Mouse (Mus musculus) naive thymus-derived CD4-positive, alpha-beta T cell, adult 2 months (primary cell): ENCODE measurements around the gene Rpn2.

ENCODE experiments used
- DNase-seq: peaks from one replicate; pipeline ENCODE4 v3.0.0-alpha.2; 2011; ENCODE audit warnings: low read depth

The Rpn2 gene

DNA sequence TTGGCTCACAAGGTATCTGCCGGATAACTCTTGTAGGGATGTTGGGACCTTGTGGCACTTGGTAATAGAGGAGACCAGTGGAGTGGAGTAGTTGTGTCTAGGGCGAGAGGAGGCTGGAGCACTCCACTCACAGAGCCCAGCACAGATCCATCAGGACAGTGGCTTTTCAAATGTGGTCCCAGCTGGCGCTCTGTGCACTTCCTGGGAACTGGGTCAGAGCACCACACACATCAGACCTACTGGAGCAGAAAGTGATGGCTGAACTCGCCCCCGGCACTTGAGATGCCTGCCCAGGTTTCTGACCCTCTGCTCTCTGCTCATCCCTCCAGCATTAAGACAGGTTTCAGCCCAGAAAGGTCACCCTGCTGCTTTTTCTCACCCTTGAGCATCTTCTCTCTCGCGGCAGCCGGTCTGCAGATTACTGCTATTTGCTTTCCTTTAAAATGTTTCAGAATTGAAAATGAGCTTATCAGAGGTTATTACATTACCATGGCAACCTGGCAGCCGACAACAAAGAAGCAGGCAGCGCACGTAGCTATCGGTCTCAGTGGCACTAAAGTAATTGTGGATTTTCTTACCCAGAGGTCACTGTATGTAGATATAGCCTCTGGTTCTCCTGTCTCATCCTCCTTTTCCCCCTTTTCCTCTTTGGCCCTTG lies 70.4 kb downstream of the Rpn2 start:
- DNase-seq: no peak

DNA sequence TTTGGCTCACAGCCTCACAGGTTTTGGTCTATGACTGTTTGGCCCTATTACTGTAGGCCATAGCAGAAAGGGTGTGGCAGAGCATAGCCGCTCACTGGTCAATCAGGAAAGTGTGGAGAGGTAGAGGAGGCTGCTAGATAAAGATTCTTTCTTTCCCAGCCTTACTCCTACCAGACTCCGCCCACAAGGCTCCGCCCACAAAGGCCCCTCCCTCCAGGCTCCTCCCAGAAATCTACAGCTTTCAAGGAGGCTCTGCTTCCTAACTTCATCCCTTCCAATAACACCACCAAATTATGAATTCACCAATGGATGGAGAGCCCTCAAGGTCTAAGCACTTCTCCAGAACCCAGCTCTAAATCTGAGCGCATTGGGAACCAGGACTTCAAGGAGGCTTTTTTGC lies 74.4 kb downstream of the Rpn2 start:
- no peak for DNase-seq

DNA sequence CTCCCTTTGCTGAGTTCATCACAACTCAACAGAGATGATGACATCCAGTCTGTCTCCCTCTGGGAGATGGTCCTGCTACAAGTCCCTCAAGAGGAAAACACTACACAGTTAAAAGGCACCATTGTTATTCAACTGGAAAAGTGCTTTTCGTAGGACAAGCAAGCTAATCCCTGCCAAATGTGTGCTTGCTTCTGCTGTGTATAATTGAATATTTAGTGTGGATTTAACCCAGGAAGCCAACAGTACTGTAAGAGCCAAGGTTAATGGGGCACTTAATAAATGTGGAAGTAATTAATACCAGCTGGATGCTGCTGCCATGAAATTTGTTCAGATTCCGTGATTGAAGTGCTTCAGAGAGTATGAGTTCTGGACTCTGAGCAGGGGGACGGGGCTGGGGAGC lies 75.3 kb downstream of the Rpn2 start:
- no peak for DNase-seq

DNA sequence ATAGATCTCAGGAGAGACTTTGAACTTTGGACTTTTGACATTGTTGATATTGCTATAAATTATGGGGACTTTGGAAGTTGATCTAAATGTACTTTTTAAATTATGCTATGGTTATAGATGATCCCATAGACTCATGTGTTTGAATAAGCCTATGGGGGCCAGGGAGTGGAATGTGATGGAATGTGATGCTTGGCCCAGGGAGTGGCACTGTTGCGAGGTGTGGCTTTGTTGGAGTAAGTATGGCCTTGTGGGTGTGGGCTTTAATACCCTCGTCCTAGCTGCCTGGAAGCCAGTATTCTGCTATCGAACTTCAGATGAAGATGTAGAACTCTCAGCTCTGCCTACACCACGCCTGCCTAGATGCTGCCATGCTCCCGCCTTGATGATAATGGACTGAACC lies 81.2 kb downstream of the Rpn2 start:
- DNase-seq: no peak

DNA sequence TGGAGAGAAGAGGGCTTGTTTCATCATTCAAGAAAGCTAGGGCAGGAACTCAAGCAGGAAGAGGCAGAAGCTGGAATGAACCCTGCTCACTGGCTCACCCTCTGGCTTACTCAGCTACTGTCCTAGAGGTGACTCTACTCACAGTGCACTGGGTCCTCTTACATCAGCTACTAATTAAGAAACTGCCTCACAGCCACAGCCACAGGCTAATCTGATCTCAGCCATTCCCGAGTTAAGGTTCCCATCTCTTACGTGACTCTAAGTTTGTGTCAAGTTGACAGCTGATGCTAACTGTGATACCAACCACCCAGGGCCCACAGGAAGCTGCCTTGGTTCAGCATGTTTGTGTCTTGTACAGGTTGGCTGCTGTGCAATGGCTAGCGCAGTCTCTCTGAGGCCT lies 84.2 kb downstream of the Rpn2 start:
- DNase-seq: no peak

DNA sequence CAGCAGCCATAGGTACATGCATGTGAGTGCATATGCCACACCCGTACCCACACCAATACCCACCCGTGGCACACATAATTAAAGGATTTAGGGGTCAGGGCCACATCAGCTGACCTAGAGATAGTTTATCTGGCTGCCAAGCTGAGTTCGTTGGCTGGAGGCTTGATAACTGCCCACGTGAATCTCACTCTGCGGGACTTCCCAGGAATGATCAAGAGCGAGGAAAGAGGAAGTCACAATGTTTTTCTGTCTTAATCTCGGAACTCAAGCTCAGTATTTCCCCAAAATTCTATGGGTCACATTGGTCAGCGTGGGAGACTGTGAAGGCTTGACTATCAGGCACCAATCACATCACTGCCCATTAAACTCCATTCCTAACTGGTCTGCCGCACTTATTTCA lies 87.9 kb downstream of the Rpn2 start:
- no peak for DNase-seq

DNA sequence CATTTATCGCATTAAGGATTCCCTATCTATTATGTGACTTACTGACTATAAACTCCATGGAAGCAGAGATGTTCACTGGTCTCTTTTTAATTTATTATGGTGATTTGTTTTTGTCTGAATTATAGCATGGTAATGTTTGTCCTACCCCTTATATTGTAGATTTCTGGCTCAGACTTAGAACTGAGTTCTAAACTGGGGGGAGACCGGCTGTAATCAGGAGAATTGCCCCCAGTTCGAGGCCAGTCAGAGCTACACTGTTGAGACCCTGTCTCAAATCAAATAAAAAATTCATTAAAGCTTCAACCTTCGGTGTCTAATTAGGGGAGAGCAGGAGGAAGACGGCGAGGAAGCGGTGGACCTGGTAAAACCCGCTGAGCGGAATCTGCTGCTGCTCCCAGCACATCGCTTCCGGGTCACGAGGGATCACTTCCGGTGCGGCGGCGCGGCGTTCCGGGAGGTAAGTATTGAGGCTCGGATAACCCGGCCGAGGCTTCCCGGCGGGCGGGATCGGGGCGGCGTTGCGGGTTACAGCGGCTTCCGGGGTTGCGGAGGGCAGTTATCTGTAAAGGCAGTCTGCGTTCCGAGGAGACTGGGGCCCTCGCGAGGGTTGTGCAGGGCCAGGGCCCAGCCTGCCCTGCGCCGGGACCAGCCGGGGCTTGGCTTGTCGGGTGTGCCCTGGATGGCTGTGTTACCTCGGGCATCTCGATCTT lies 88.5 kb downstream of the Rpn2 start, which contains the start of gene Manbal:
Gene Manbal (plus strand): TSS at position 411 of the 710 bp plus-strand sequence.
- peak; percentile 96 for DNase-seq

DNA sequence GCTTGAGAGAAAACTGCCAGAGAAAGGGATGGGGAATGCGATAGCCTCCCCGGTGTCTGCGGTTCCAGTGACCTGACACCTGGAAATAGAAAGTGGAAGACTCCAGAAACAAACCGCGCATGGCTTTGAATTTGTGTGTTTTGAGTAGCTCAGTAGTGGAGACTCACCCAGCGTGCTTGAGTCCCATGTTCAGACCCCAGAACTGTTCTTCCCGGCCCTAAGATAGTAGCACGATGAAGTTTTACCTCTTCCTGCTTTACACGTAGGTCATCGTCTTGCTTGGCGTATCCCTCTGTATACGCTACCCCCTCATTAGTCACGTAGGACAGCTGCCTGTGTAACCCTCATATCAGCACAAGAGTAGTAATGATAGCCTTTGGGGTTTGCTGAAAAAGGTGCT lies 89.2 kb downstream of the Rpn2 start:
- no peak for DNase-seq

DNA sequence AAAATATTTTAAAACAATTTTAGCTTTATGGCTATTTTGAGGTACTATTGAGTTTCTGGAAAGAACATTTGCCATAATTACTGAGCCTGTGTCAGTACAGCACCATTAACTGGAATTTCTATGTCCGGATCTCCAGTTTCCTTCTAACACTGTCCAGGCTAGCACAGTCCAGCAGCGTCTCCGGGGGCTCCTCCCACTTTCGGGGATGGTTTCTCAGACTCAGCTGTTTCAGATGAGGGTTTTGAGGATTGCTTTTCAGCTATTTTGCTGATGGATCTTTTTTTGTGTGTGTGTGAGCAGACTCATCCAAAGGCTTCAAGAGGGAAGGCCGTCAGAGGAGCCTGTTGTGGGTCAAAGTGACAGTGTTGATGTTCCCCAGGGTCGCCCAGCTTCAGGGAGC lies 92.9 kb downstream of the Rpn2 start:
- no peak for DNase-seq

DNA sequence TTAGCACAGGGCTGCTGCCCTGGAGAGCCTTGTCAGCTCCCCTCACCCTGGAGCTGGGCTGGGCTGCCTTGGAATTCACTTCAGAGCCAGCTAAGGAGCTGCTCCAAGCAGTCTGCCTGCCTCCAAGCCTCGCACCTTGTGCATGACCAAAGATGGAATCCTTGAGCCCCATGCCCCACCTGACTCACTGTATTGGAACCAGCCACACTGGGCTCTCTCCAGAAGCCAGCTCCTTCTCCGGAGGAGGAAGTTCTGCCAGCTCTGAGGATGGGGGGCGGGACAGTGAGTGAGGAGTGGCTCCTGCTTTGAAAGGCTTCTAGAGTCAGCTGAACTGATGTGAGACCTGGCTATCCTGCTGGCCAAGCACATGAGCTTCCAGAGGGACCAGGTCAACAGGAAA lies 94.9 kb downstream of the Rpn2 start:
- no peak for DNase-seq

DNA sequence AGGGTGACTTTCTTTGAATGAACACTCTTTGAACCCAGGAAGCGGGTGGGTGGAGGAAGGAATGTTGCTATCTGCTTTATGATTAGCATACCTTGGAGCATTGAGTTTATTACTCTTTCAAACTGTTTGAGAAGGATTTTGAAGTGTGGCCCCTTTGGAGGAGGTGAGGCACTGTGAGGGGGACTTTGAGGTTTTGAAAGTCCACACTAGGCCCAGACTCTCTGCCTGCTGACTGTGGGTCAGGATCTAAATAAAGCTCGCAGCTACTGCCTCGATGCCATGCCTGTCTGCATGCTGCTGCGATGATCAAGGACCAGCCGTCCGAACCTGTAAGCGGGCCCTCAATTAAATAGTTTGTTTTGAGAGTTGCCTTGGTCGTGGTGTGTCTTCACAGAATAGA lies 96.2 kb downstream of the Rpn2 start:
- no peak for DNase-seq
